Mouse (Mus musculus): ENCODE measurements around the gene Gm12216. TPM values are rescaled to one million over a fixed set of nuclear protein-coding genes. Genes with fewer than 3 reads are reported as not detected.

Gm12216 gene
- polyA plus RNA-seq, 1 experiment from 2014 or later, result 1.0 TPM

GRCm38 (mm10) chr11:53795813-53796212, 63.2 kb downstream of the Gm12216 start:
- TF ChIP-seq CTCF (IDR thresholded peaks at IDR 0.05; ENCODE audit: low read depth), result no peak
- Histone ChIP-seq H3K4me3 (ENCODE audit: low read depth, low read length) (no peak overlapping the region), H3K4me1 (ENCODE audit: insufficient read depth) (peaks cover 30% of the 10 kb centered on the region), H3K9ac (no peak overlapping the region), H3K27ac (ENCODE audit: low read depth) (peak overlapping the region; percentile 85; the same call in 1 of the 2 replicates), H3K27me3 (ENCODE audit: insufficient read depth, low read length) (no peaks in the 10 kb centered on the region), H3K36me3 (ENCODE audit: insufficient read depth) (no peaks in the 10 kb centered on the region), H3K4me2 (no peak overlapping the region), H3K9me3 (ENCODE audit: low read depth, low read length) (no peaks in the 10 kb centered on the region)
- 27% methylated on average over 8 of the region's 8 CpGs for WGBS
- peak; percentile 32; the same call in 1 of the 2 replicates for ATAC-seq (ENCODE audit: insufficient read depth)
- DNase-seq, result peak; percentile 51

GRCm38 (mm10) chr11:53794671-53795557, 64.1 kb downstream of the Gm12216 start:
- Histone ChIP-seq H3K4me2 (peak overlapping the region; percentile 39), H3K27ac (ENCODE audit: low read depth) (peak overlapping the region; percentile 85), H3K4me3 (ENCODE audit: low read depth, low read length) (no peak overlapping the region), H3K4me1 (ENCODE audit: insufficient read depth) (peaks cover 30% of the 10 kb centered on the region), H3K27me3 (ENCODE audit: insufficient read depth, low read length) (no peaks in the 10 kb centered on the region), H3K9me3 (ENCODE audit: low read depth, low read length) (no peaks in the 10 kb centered on the region), H3K9ac (peak overlapping the region; percentile 17; the same call in 1 of the 2 replicates), H3K36me3 (ENCODE audit: insufficient read depth) (no peaks in the 10 kb centered on the region)
- 29% methylated on average over 25 of the region's 25 CpGs for WGBS
- DNase-seq (peak; percentile 63), ATAC-seq (ENCODE audit: insufficient read depth) (peak; percentile 73)
- TF ChIP-seq CTCF (IDR thresholded peaks at IDR 0.05; ENCODE audit: low read depth), result peak; percentile 49

- ATAC-seq (ENCODE audit: insufficient read depth) (no peak), DNase-seq (peak; percentile 37)
- no peak for TF ChIP-seq CTCF (IDR thresholded peaks at IDR 0.05; ENCODE audit: low read depth)
- Histone ChIP-seq H3K4me3 (ENCODE audit: low read depth, low read length) (no peak overlapping the region), H3K4me1 (ENCODE audit: insufficient read depth) (peaks cover 30% of the 10 kb centered on the region), H3K27ac (ENCODE audit: low read depth) (peak overlapping the region; percentile 85; the same call in 1 of the 2 replicates), H3K4me2 (no peak overlapping the region), H3K9ac (no peak overlapping the region), H3K9me3 (ENCODE audit: low read depth, low read length) (no peaks in the 10 kb centered on the region), H3K27me3 (ENCODE audit: insufficient read depth, low read length) (no peaks in the 10 kb centered on the region), H3K36me3 (ENCODE audit: insufficient read depth) (no peaks in the 10 kb centered on the region)
- 60% methylated on average over 3 of the region's 3 CpGs for WGBS
These were observed 65.0 kb downstream of the Gm12216 start for GRCm38 (mm10) chr11:53794015-53794414.

- WGBS, result 49% methylated on average over 3 of the region's 3 CpGs
- H3K4me1 ChIP-seq (ENCODE audit: insufficient read depth), result peaks cover 30% of the 10 kb centered on the region
- no peak overlapping the region for H3K27ac ChIP-seq (ENCODE audit: low read depth)
- H3K27me3 ChIP-seq (ENCODE audit: insufficient read depth, low read length), result no peaks in the 10 kb centered on the region
- no peak for TF ChIP-seq CTCF (IDR thresholded peaks at IDR 0.05; ENCODE audit: low read depth)
- ATAC-seq (ENCODE audit: insufficient read depth) (no peak), DNase-seq (peak; percentile 70)
- H3K4me3 ChIP-seq (ENCODE audit: low read depth, low read length), result no peak overlapping the region
- H3K4me2 ChIP-seq, result no peak overlapping the region
- no peak overlapping the region for H3K9ac ChIP-seq
- no peaks in the 10 kb centered on the region for H3K9me3 ChIP-seq (ENCODE audit: low read depth, low read length)
- no peaks in the 10 kb centered on the region for H3K36me3 ChIP-seq (ENCODE audit: insufficient read depth)
These were observed 66.1 kb downstream of the Gm12216 start for GRCm38 (mm10) chr11:53792986-53793385.

DNA sequence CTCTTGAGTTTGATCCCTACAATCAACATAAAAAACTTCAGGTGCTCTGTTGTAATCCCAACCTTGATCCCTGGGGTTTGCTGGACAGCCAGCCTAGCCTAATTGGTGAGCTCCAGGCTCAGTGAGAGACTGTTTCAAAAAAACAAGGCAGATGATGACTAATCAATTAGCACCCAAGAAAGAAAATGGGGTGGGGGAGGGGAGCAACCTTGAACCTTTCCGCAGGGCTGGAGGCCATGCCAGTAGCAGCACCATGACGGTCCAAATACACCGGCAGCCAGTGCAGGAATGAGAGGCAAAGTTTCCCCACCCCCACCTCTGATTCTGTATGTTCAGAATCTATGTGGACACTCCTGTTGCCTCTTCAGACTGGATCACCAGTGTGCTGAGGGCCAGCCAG, 69.8 kb downstream of the Gm12216 start:
- Histone ChIP-seq H3K9ac (no peak overlapping the region), H3K9me3 (ENCODE audit: low read depth, low read length) (no peaks in the 10 kb centered on the region), H3K4me1 (ENCODE audit: insufficient read depth) (0 out of 2 replicates have a peak, but pooled peaks cover 4% of the 10 kb centered on the region), H3K27ac (ENCODE audit: low read depth) (no peak overlapping the region), H3K4me3 (ENCODE audit: low read depth, low read length) (no peak overlapping the region), H3K27me3 (ENCODE audit: insufficient read depth, low read length) (no peaks in the 10 kb centered on the region), H3K4me2 (no peak overlapping the region), H3K36me3 (ENCODE audit: insufficient read depth) (no peaks in the 10 kb centered on the region)
- no peak for TF ChIP-seq CTCF (IDR thresholded peaks at IDR 0.05; ENCODE audit: low read depth)
- no peak for DNase-seq
- 66% methylated on average over 3 of the region's 3 CpGs for WGBS
- no peak for ATAC-seq (ENCODE audit: insufficient read depth)

GRCm38 (mm10) chr11:53788196-53788595, 70.9 kb downstream of the Gm12216 start:
- WGBS, result 63% methylated on average over 8 of the region's 8 CpGs
- TF ChIP-seq CTCF (IDR thresholded peaks at IDR 0.05; ENCODE audit: low read depth), result no peak
- no peak for ATAC-seq (ENCODE audit: insufficient read depth)

More at GRCm38 (mm10) chr11:53788196-53788595, 70.9 kb downstream of the Gm12216 start:
- H3K9ac ChIP-seq, result no peak overlapping the region
- no peaks in the 10 kb centered on the region for H3K36me3 ChIP-seq (ENCODE audit: insufficient read depth)
- no peaks in the 10 kb centered on the region for H3K9me3 ChIP-seq (ENCODE audit: low read depth, low read length)
- no peak overlapping the region for H3K4me3 ChIP-seq (ENCODE audit: low read depth, low read length)
- no peak overlapping the region for H3K27ac ChIP-seq (ENCODE audit: low read depth)
- no peak for DNase-seq
- H3K4me1 ChIP-seq (ENCODE audit: insufficient read depth), result no peaks in the 10 kb centered on the region
- H3K4me2 ChIP-seq, result no peak overlapping the region
- no peaks in the 10 kb centered on the region for H3K27me3 ChIP-seq (ENCODE audit: insufficient read depth, low read length)

Data from lung, embryonic 14.5 days (tissue).